Mouse (Mus musculus): ENCODE results near the gene C1qc. TPM values are rescaled to one million over a fixed set of nuclear protein-coding genes. Genes with fewer than 3 reads are reported as not detected.

Gene C1qc
- polyA plus RNA-seq, 1 experiment from 2014 or later, result 19.7 TPM

DNA sequence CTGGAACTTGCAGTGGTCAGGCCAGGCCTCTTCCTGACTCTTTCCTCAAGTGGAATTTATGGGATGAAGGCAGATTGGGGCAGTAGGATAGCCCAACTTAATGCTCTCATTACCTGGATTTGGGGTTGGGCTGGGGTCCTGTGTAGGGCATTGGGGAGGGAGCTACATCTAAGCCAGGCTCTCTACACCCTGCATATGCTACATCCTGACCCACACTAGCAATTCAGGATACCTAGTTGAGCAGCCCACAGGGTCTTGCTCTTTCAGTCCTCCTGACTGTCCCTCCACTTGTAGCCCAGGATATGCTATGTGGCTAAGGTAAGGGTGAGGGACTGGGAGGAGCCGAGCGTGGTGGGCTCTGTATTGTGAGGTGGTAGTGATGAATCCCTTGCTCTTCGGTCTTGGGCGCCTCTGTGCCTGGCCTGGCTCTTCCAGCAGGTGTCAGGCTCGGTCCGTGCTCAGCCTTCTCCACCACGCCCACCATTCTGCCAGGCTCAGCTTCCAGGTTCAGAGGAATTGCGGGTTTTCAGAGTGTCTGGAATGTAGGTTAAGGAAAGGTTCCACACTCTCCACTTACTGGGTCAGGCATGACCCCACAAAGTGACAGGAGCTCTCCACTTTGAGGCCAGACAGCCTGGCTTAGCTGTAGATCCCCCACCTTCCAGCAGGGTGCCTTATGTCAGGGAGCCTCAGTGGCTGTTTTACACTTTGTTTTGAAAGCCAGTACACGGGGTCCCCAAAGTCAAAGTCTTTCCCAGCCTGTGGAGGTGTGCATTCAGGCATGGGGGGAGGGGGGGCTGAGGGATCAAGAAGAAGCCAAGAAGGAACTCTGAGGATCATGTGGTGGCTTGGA, 1.1 kb upstream of the C1qc start:
- Histone ChIP-seq H3K36me3 (no peaks in the 10 kb centered on the region), H3K9ac (no peak overlapping the region), H3K27me3 (peaks cover 68% of the 10 kb centered on the region), H3K4me1 (peaks cover 11% of the 10 kb centered on the region), H3K4me2 (replicated peaks) (no peak overlapping the region), H3K4me3 (no peak overlapping the region), H3K27ac (no peak overlapping the region), H3K9me3 (replicated peaks) (no peaks in the 10 kb centered on the region)
- peak; percentile 62 for ATAC-seq (ENCODE audit: low FRiP score)
- WGBS, result 8% methylated on average over 9 of the region's 9 CpGs

DNA sequence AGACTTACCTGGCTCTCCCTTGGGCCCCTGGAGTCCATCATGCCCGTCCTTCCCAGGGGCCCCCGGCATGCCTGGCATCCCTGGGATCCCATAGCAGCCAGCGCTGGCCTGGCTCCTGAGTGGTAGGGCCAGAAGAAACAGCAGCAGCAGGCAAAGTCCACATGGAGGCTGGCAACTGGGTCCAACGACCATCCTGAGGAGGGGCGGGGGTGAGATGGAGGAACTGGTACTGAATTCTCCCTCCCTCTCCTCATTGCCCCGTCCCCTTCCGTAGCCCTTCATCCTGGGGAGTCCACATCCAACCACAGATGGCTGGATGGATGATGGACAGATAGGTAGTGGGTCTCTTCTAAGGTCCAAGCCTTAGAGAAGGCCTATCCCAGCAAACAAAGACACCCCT, 494 bp downstream of the C1qc start:
- Histone ChIP-seq H3K27ac (no peak overlapping the region), H3K4me2 (replicated peaks) (no peak overlapping the region), H3K36me3 (no peaks in the 10 kb centered on the region), H3K4me3 (no peak overlapping the region), H3K4me1 (peaks cover 11% of the 10 kb centered on the region), H3K9ac (peak overlapping the region; percentile 9; the same call in 1 of the 2 replicates), H3K27me3 (peaks cover 64% of the 10 kb centered on the region), H3K9me3 (replicated peaks) (no peaks in the 10 kb centered on the region)
- ATAC-seq (ENCODE audit: low FRiP score), result no peak
- WGBS, result 68% methylated on average over 7 of the region's 7 CpGs

DNA sequence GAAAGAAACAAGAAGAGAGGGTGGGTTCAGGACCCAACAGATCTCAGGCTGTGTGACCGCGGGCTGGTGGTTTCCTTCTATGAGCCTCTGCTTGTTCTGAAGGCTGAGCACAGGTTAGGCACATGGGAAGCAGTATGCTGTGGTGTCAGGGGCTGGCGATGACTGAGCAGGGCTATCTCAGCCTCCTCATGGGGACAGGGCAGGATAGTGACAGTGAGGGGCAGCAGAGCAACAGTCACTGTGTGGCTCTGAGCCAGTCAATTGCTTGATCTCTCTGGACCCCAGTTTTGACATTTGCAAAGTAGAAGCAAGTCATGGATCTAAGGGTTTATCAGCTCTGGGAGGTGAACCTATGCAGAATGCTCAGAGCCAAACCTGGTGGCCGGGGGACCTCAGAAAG, 1.8 kb downstream of the C1qc start:
- H3K27ac ChIP-seq, result no peak overlapping the region
- H3K36me3 ChIP-seq, result no peaks in the 10 kb centered on the region
- H3K9me3 ChIP-seq (replicated peaks), result no peaks in the 10 kb centered on the region
- H3K4me3 ChIP-seq, result no peak overlapping the region
- no peak overlapping the region for H3K9ac ChIP-seq
- ATAC-seq (ENCODE audit: low FRiP score), result no peak
- peaks cover 52% of the 10 kb centered on the region for H3K27me3 ChIP-seq
- H3K4me1 ChIP-seq, result peaks cover 15% of the 10 kb centered on the region
- H3K4me2 ChIP-seq (replicated peaks), result no peak overlapping the region
- 86% methylated on average over 4 of the region's 4 CpGs for WGBS

DNA sequence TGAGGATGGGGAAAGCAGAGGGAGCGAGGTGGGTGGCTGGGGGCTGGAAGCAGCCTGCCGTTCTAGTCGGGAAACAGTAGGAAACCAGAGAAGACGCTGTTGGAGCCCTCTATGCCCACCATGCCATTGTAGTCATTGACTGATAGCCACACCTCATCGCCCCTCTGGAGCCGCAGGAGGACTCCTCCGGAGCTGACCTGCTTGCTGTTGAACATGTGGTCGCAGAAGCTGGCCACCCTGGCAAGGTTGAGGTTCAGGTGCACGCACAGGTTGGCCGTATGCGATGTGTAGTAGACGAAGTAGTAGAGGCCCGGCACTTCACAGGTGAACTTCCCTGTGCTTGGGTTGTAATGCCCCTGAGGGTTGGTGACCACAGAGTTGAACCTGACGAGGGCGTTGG, 2.9 kb downstream of the C1qc start:
- Histone ChIP-seq H3K27me3 (peaks cover 43% of the 10 kb centered on the region), H3K9ac (no peak overlapping the region), H3K4me2 (replicated peaks) (no peak overlapping the region), H3K4me1 (peaks cover 15% of the 10 kb centered on the region; the same call in 1 of the 2 replicates), H3K36me3 (no peaks in the 10 kb centered on the region), H3K9me3 (replicated peaks) (no peaks in the 10 kb centered on the region), H3K4me3 (no peak overlapping the region), H3K27ac (no peak overlapping the region)
- 82% methylated on average over 15 of the region's 15 CpGs for WGBS
- no peak for ATAC-seq (ENCODE audit: low FRiP score)

DNA sequence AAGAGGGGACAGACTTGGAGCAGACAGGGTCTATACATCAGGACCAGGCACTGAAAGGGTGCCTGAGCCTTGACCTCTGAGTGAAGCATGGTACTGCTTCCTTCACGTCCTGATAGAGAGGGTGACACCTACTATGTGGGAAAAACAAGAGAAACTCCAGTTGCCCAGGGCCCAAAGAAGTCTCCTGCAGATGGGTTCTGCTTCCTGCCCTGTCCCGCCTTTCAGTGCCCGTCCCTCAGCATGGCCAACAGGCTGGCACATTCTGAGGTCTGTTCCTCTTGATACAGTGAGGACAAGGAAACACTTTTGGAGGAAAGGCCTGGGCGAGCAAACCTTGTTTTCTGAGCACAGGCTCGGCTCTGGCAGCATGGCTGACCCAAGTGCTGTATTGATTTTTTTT, 5.2 kb downstream of the C1qc start:
- H3K4me2 ChIP-seq (replicated peaks), result no peak overlapping the region
- no peaks in the 10 kb centered on the region for H3K36me3 ChIP-seq

DNA sequence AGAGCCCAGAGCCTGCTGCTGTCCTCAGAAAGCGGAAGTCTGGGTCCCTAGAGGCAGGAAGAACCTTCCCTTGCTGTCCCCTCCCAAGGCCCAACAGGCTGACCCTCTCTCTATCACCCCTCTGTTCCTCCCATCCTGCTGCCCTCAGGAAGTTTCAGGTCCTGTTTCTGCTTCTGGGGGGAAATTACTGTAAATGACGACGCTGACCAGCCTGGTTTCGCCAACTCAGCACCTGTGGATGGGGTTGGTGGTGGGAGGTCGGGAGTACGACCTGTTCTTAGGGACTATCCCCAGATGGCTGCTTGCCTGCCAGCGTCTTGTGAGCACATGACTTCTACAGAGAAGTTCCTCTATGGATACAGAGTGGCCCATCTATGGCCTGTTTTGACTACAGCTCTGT, 6.8 kb downstream of the C1qc start, which contains the start of gene C1qb:
TSS of gene C1qb (minus strand) at position 87 of the 400 bp plus-strand sequence.
- H3K4me2 ChIP-seq (replicated peaks), result no peak within 1 kb of the TSS
- no peak within 1 kb of the TSS for H3K9ac ChIP-seq
- H3K27me3 ChIP-seq, result peaks cover 10% of the 10 kb centered on the region; the same call in 1 of the 2 replicates
- H3K4me3 ChIP-seq, result no peak within 1 kb of the TSS
- peak within 1 kb of the TSS; percentile 30; the same call in 1 of the 2 replicates for H3K27ac ChIP-seq
- ATAC-seq (ENCODE audit: low FRiP score), result no peak
- H3K36me3 ChIP-seq, result no peaks in the 10 kb centered on the region
- no peaks in the 10 kb centered on the region for H3K9me3 ChIP-seq (replicated peaks)
- WGBS, result 77% methylated on average over 7 of the region's 7 CpGs
- peaks cover 12% of the 10 kb centered on the region; the same call in 1 of the 2 replicates for H3K4me1 ChIP-seq

More for the DNA sequence above, 5.2 kb downstream of the C1qc start:
- H3K4me1 ChIP-seq, result peaks cover 12% of the 10 kb centered on the region; the same call in 1 of the 2 replicates
- WGBS, result 71% methylated on average over 5 of the region's 5 CpGs
- no peak overlapping the region for H3K4me3 ChIP-seq
- H3K27me3 ChIP-seq, result peaks cover 22% of the 10 kb centered on the region
- H3K9ac ChIP-seq, result no peak overlapping the region
- no peak for ATAC-seq (ENCODE audit: low FRiP score)
- H3K9me3 ChIP-seq (replicated peaks), result no peaks in the 10 kb centered on the region
- no peak overlapping the region for H3K27ac ChIP-seq

DNA sequence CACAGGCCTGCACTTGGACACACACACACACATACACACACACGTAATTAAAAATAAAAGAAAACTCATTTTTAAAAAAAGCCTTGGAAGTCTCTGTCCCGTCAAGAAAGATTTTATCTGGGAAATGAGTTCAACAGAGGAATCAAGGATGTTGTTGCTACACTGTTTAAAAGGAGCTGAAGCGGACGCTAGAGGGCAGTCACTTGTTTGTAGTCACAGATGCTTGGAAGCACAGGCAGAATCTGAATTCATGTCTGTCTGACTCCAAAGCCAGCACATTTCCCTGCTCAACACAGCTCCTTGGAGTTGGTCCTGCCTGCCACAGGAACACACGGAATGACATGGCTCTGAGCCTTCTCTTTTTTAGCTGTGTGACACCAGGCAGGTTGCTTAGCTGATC, 14.3 kb downstream of the C1qc start:
- Histone ChIP-seq H3K4me1 (no peaks in the 10 kb centered on the region), H3K36me3 (no peaks in the 10 kb centered on the region), H3K4me2 (replicated peaks) (no peak overlapping the region), H3K4me3 (no peak overlapping the region), H3K9me3 (replicated peaks) (no peaks in the 10 kb centered on the region), H3K9ac (no peak overlapping the region), H3K27me3 (no peaks in the 10 kb centered on the region), H3K27ac (no peak overlapping the region)
- no peak for ATAC-seq (ENCODE audit: low FRiP score)
- WGBS, result 27% methylated on average over 5 of the region's 5 CpGs

DNA sequence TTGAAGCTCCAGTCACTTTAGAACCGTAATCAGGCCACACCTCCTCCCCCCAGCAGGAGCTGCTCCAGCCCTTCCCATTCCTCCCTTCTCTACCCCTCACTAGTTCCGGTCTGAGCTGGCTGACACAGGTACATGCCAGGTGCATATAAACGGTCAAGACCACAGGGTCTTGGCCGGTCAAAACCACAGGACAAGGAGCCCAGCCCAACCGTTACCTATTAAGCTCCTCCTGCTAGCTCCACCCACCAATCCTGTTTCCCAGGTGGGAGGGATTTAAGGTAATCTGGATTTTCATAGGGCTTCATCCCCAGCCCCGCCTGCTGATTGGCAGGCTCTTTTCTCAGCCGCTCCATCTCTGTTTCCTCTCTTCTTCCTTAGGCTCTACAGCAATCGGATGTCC, 14.7 kb downstream of the C1qc start:
- H3K27ac ChIP-seq, result no peak overlapping the region
- no peak overlapping the region for H3K9ac ChIP-seq
- no peaks in the 10 kb centered on the region for H3K27me3 ChIP-seq
- H3K4me2 ChIP-seq (replicated peaks), result no peak overlapping the region
- H3K4me1 ChIP-seq, result no peaks in the 10 kb centered on the region
- no peak overlapping the region for H3K4me3 ChIP-seq
- 52% methylated on average over 8 of the region's 8 CpGs for whole genome bisulfite sequencing
- no peaks in the 10 kb centered on the region for H3K9me3 ChIP-seq (replicated peaks)
- no peak for ATAC-seq (ENCODE audit: low FRiP score)
- H3K36me3 ChIP-seq, result no peaks in the 10 kb centered on the region

DNA sequence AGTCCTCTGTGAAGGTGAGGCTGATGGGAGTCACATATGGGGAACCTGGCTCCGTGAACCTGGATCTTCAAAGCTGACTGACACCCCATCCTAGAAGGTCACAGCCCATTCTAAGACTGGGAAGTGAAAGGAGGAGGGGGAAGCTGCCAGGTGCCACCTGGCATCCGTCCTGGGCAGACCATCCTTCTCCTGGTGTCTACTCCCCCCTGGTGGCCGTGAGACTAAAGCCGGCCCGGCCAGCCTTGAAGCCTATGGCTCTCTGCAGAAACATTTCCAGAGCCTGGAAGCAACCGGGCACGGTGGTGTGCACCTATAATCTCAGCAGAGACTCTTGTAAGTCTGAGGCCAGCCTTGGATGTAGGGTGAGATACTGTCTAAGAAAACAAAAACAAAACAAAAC, 15.9 kb downstream of the C1qc start:
- no peak overlapping the region for H3K9ac ChIP-seq
- no peaks in the 10 kb centered on the region for H3K9me3 ChIP-seq (replicated peaks)
- no peak overlapping the region for H3K27ac ChIP-seq
- H3K27me3 ChIP-seq, result no peaks in the 10 kb centered on the region
- no peak overlapping the region for H3K4me3 ChIP-seq
- H3K4me2 ChIP-seq (replicated peaks), result no peak overlapping the region
- H3K4me1 ChIP-seq, result no peaks in the 10 kb centered on the region
- H3K36me3 ChIP-seq, result no peaks in the 10 kb centered on the region
- WGBS, result 24% methylated on average over 7 of the region's 7 CpGs
- no peak for ATAC-seq (ENCODE audit: low FRiP score)

DNA sequence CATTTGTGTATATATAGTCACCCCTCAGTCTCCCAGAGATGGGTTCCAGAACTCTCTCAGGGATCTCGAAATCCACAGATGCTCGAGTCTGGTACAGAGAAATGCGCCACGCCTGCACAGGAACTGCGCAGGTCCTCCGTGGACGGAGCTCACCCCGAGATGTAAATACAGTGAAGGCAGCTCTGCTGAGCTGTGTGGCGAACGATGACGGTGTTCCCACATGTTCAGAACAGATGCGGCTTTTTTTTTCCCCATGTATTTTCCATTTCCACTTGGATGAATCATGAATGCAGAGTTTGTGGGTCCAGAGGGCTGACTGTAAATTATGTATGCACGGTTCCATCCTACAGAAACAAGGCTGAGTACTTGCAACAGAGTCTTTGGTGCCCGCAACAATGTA, 17.9 kb downstream of the C1qc start:
- Histone ChIP-seq H3K4me2 (replicated peaks) (no peak overlapping the region), H3K9ac (no peak overlapping the region), H3K27ac (no peak overlapping the region), H3K27me3 (no peaks in the 10 kb centered on the region), H3K4me3 (no peak overlapping the region), H3K9me3 (replicated peaks) (no peaks in the 10 kb centered on the region), H3K36me3 (no peaks in the 10 kb centered on the region), H3K4me1 (no peaks in the 10 kb centered on the region)
- 89% methylated on average over 14 of the region's 14 CpGs for WGBS
- no peak for ATAC-seq (ENCODE audit: low FRiP score)

DNA sequence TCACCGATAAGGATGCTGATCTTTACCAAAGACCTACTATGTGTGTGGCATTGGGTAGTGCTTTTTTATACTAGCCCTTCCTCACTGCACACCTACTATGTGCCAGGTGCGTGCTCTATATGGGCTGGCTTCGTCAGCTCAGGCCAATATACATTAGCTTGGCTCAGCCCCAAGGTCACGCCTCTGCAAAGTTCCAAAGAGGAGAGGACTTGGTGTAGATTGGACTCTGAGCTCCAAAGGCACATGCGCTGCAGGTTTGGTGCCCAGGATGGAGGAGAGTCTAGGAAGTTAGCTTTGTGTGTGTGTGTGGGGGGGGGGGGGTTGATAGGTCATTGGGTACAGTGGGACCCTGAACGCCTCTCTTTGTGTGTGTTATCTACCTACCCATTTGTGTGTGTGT, 24.5 kb downstream of the C1qc start:
- WGBS, result 86% methylated on average over 6 of the region's 6 CpGs
- Histone ChIP-seq H3K9ac (no peak overlapping the region), H3K36me3 (no peaks in the 10 kb centered on the region)

DNA sequence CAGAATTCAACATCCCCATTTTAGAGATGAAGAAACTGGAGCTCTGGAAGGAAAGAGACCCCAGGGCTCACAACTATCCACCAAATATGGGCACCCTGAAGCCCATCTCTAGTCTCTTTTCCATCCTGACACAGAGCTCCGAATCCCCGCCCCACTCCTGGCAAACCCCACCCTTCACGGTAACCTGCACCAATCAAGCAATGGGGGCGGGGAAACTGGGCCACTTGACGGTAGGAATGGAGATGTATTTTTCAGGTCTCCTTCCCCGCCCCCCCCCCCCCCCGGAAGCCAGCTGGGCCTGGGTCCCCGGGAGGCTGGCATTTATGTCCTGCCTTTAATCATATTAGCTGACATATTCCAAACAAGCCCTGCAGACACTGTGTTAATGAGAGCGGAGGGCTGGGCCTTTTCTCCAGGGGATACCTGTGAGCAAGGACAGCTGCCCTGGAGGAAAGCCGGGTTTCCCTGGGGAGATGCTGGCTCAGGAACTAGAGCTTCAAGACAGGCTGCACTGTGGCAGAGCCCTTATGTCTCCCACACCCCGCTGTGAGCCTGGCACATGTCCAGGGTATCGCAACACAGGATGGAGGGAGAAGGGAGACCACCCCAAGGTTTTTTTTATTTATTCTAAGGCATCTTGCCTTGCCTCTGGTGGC, 25.0 kb downstream of the C1qc start:
- Histone ChIP-seq H3K4me3 (no peak overlapping the region), H3K27me3 (peaks cover 3% of the 10 kb centered on the region; the same call in 1 of the 2 replicates), H3K4me2 (replicated peaks) (peak overlapping the region; percentile 15; the same call in 1 of the 2 replicates), H3K4me1 (peaks cover 45% of the 10 kb centered on the region), H3K36me3 (no peaks in the 10 kb centered on the region), H3K9me3 (replicated peaks) (no peaks in the 10 kb centered on the region), H3K9ac (no peak overlapping the region), H3K27ac (no peak overlapping the region; the same call in 1 of the 2 replicates)
- WGBS, result 15% methylated on average over 11 of the region's 12 CpGs
- ATAC-seq (ENCODE audit: low FRiP score), result peak; percentile 49; the same call in 1 of the 2 replicates

More for the DNA sequence above, 24.5 kb downstream of the C1qc start:
- no peak for ATAC-seq (ENCODE audit: low FRiP score)
- peaks cover 40% of the 10 kb centered on the region for H3K4me1 ChIP-seq
- H3K9me3 ChIP-seq (replicated peaks), result no peaks in the 10 kb centered on the region
- H3K4me3 ChIP-seq, result no peak overlapping the region
- H3K4me2 ChIP-seq (replicated peaks), result no peak overlapping the region
- H3K27me3 ChIP-seq, result no peaks in the 10 kb centered on the region
- H3K27ac ChIP-seq, result no peak overlapping the region
